Mouse (Mus musculus) megakaryocyte, embryonic 14.5 days (primary cell): ENCODE measurements around the gene Capn8.

Source experiments
- FLI1 ChIP-seq: IDR thresholded peaks from 2 replicates; pipeline ENCODE4 v1.6.1; 2012; ENCODE audit warnings: low read length, inconsistent platforms, mixed read lengths
- GATA1 ChIP-seq: IDR thresholded peaks from 3 replicates; pipeline ENCODE4 v1.6.1; 2012; ENCODE audit warnings: mixed read lengths, low read length, inconsistent platforms, borderline replicate concordance

DNA sequence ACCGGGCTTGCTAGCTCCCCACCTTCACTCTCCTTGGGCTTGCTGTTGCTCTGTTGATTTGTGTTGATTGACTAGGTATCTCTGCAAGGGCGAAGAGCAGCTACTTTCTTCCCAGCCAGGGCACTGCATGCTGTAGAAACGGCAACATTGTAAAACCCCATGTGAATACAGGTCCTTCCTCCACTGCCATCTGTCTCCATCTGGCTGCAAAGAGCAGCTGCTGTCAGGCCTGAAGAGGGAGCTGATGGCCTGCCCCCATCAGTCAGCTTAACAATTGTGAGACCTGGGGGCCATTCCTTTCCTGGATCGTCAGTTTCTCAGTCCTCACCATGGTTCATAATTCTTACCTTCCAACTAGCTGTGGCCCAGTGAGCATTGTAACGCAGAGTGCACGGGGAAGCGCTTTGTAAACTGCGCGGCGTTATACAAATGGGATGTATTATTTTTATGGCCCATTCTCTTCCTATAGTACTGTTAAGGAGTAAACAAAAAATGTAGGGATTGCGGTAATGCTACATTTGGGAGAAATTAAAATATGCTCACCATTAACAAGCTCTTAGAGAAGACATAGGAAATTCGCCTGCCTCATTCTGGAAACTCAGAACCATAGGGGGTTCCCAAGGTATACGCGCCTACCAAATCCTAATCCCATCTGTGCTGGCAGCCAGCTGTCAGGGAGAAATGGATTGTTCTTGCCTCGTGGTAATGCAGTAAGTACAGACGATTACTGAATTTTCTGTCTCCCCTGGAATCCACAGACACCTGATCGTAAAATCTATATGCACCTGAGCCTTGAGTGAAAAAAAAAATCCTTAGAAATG lies 40.7 kb downstream of the Capn8 start:
- no peak for TF ChIP-seq GATA1
- TF ChIP-seq FLI1: no peak
